Comparison of ENCODE assay signal across 8 mouse cellular contexts in genomic region chr13:64438863-64439452, GRCm38 (mm10). TPM values are rescaled to one million over a fixed set of nuclear protein-coding genes. Genes with fewer than 3 reads are reported as not detected.
DNase-seq lines count a peak whose midpoint lies in the region; ATAC-seq and TF ChIP-seq lines count a peak whose summit lies in the region.
"Had no signal": no experiment of that assay in that cellular context is flagged by ENCODE, and none has a peak within 500 bp of the region (broad histone marks: within the 10 kb centered on the region; RNA-seq: fewer than 3 reads in every experiment).

No protein-coding gene starts in this region.

- intact Hi-C loops in gastrocnemius, adult 2 months (cut with DNase I): loop anchor here (1.0 to 5.0 kb wide), 2 partner anchors 124 to 192 kb away; no protein-coding TSS in a partner anchor
- intact Hi-C loops in left cerebral cortex, postnatal 10 days (cut with DNase I): loop anchor here (1.0 to 10.0 kb wide), 3 partner anchors 124 to 254 kb away; no protein-coding TSS in a partner anchor

- no peak overlapping the region; the same call in none of the 2 replicates for H3K27ac ChIP-seq in gastrocnemius, adult 2 months

- H3K4me3 ChIP-seq in gastrocnemius, adult 2 months: no peak overlapping the region
- H3K4me3 ChIP-seq: megakaryocyte, embryonic 14.5 days had no signal

- TF ChIP-seq CTCF in gastrocnemius, adult 2 months (IDR thresholded peaks at IDR 0.05): peak; percentile 96

- peak; percentile 92 for ATAC-seq in inflammation-experienced regulatory T-cells, adult 6 months
- ATAC-seq in megakaryocyte-erythroid progenitor cell, adult 5-6 weeks (replicated peaks; ENCODE audit: low FRiP score, low TSS enrichment, poor library complexity, severe bottlenecking): peak; percentile 85

- DNase-seq in adipocyte (ENCODE audit: low spot score): peak; percentile 82
- peak; percentile 68 to 83 for DNase-seq in cerebellum, postnatal 25 days
- peak; percentile 73 for DNase-seq in gastrocnemius, adult 2 months
- DNase-seq in left cerebral cortex, postnatal 10 days (ENCODE audit: extremely low spot score in 1 of 2, low spot score in 2 of 2): peak; percentile 41 to 81
- DNase-seq in right cerebral cortex, postnatal 14 days: peak; percentile 64

RNA-seq across cellular contexts. Expression of gene Cdk20, which starts 6.8 kb away (rescaled TPM):
- total RNA-seq in gastrocnemius, adult 2 months (2021): 1 to 10 TPM; 2.1 to 3.3 TPM
- polyA plus RNA-seq in inflammation-experienced regulatory T-cells, adult 6 months (2017; shearing (Covaris generic)): 1 to 10 TPM; 1.1 to 5.9 (median 3.5) TPM
- total RNA-seq in left cerebral cortex, postnatal 10 days (2021): 10 to 100 TPM; 13.0 to 13.3 TPM
- 3.7 and 4.4 TPM in 2 replicates for total RNA-seq in megakaryocyte-erythroid progenitor cell, adult 5-6 weeks (2014; fragmentation: Nextera tagmentation)
- total RNA-seq in megakaryocyte-erythroid progenitor cell, adult 5-6 weeks (2017): 2.9 and 6.8 TPM in 2 replicates

RNA-seq across cellular contexts. Expression of gene Fam240b, which starts 58.6 kb away (rescaled TPM):
- under 1 TPM in 1 of 2 experiments, not detected in 1; 0.36 TPM for total RNA-seq in gastrocnemius, adult 2 months (2021)
- not detected for polyA plus RNA-seq in inflammation-experienced regulatory T-cells, adult 6 months (2017; shearing (Covaris generic))
- total RNA-seq in left cerebral cortex, postnatal 10 days (2021): not detected
- total RNA-seq in megakaryocyte-erythroid progenitor cell, adult 5-6 weeks (2014; fragmentation: Nextera tagmentation): not detected in 2 replicates
- total RNA-seq in megakaryocyte-erythroid progenitor cell, adult 5-6 weeks (2017): not detected in 2 replicates
